Mouse (Mus musculus) MEL (cell line): ENCODE results near the gene Catsper1. TPM values are rescaled to one million over a fixed set of nuclear protein-coding genes. Genes with fewer than 3 reads are reported as not detected.

Source experiments
- DNase-seq: peaks from one replicate; pipeline ENCODE4 v3.0.0; 2011; ENCODE audit warnings: low read depth, low spot score
- H3K27ac ChIP-seq: 2 replicates; pipeline ENCODE4 v1.5.1; 2012; ENCODE audit warnings: low read depth, mild to moderate bottlenecking, control low read depth, low read length, moderate library complexity; ENCODE audit not compliant: control insufficient read depth
- H3K27me3 ChIP-seq, 2 experiments: fragments of 150-350 bp in 1 of 2; sonication (generic) in 1 of 2; 2 replicates each; pipeline ENCODE4 v1.6.1; 2012; ENCODE audit warnings: low read length in 2 of 2, mild to moderate bottlenecking in 2 of 2, improper control_type of control experiment in 1 of 2, moderate library complexity in 1 of 2; ENCODE audit not compliant: insufficient read depth in 2 of 2, control insufficient read depth in 1 of 2
- H3K36me3 ChIP-seq, 2 experiments: 2 replicates each; pipeline ENCODE4 v1.6.1; 2012 to 2014; ENCODE audit warnings: low read length in 2 of 2, improper control_type of control experiment in 1 of 2, inconsistent platforms in 1 of 2, mild to moderate bottlenecking in 1 of 2; ENCODE audit not compliant: insufficient read depth in 2 of 2, control insufficient read depth in 1 of 2
- H3K4me1 ChIP-seq, 2 experiments: fragments of 150-350 bp in 1 of 2; sonication (generic) in 1 of 2; 2 replicates each; pipeline ENCODE4 v1.6.1; 2012; ENCODE audit warnings: low read length in 2 of 2, improper control_type of control experiment in 1 of 2, mild to moderate bottlenecking in 1 of 2; ENCODE audit not compliant: insufficient read depth in 2 of 2, control insufficient read depth in 1 of 2
- H3K4me3 ChIP-seq, 2 experiments: fragments of 150-350 bp in 1 of 2; sonication (generic) in 1 of 2; 2 replicates each; pipeline ENCODE4 v1.5.1; 2012; ENCODE audit warnings: low read depth in 2 of 2, low read length in 2 of 2, mild to moderate bottlenecking in 2 of 2, moderate library complexity in 2 of 2, control low read depth in 1 of 2, improper control_type of control experiment in 1 of 2; ENCODE audit not compliant: control insufficient read depth in 1 of 2, insufficient read depth in 1 of 2
- H3K79me2 ChIP-seq: 2 replicates; pipeline ENCODE4 v1.6.1; 2012; ENCODE audit warnings: mild to moderate bottlenecking, low read length, moderate library complexity; ENCODE audit not compliant: control insufficient read depth, poor library complexity, insufficient read depth
- H3K9ac ChIP-seq: 2 replicates; pipeline ENCODE4 v1.6.1; 2012; ENCODE audit warnings: low read depth, mild to moderate bottlenecking, control low read depth, low read length, moderate library complexity; ENCODE audit not compliant: control insufficient read depth, poor library complexity, severe bottlenecking
- H3K9me3 ChIP-seq: fragments of 150-350 bp; sonication (generic); replicated peaks from 2 replicates; pipeline ENCODE4 v1.6.1; 2012; ENCODE audit warnings: mild to moderate bottlenecking, low read length, improper control_type of control experiment, moderate library complexity; ENCODE audit not compliant: insufficient read depth
- BHLHE40 ChIP-seq: IDR thresholded peaks from 2 replicates; pipeline ENCODE4 v1.6.1; 2012; ENCODE audit warnings: low read depth, mild to moderate bottlenecking, inconsistent platforms, low read length, improper control_type of control experiment, borderline replicate concordance
- CHD1 ChIP-seq: IDR thresholded peaks from 2 replicates; pipeline ENCODE4 v1.6.1; 2012; ENCODE audit warnings: low read depth, mild to moderate bottlenecking, inconsistent platforms, low read length, improper control_type of control experiment
- CHD2 ChIP-seq: IDR thresholded peaks from 2 replicates; pipeline ENCODE4 v1.6.1; 2011; ENCODE audit warnings: low read length, improper control_type of control experiment
- CTCF ChIP-seq, 3 experiments: IDR thresholded peaks in 2 of 3; conservative IDR thresholded peaks in 1 of 3; 2 replicates each; pipeline ENCODE4 v1.5.1; 2011 to 2012; ENCODE audit warnings: low read length in 3 of 3, low read depth in 2 of 3, mild to moderate bottlenecking in 2 of 3, improper control_type of control experiment in 1 of 3, inconsistent platforms in 1 of 3, mixed read lengths in 1 of 3, moderate library complexity in 1 of 3; ENCODE audit not compliant: control insufficient read depth in 1 of 3, insufficient read depth in 1 of 3, poor library complexity in 1 of 3, severe bottlenecking in 1 of 3
- E2F4 ChIP-seq: IDR thresholded peaks from 2 replicates; pipeline ENCODE4 v1.6.1; 2011; ENCODE audit warnings: low read depth, low read length, improper control_type of control experiment, borderline replicate concordance
- EP300 ChIP-seq, 2 experiments: IDR thresholded peaks; 2 replicates each; pipeline ENCODE4 v1.6.1; 2011; ENCODE audit warnings: improper control_type of control experiment in 2 of 2, low read length in 2 of 2, low read depth in 1 of 2, mild to moderate bottlenecking in 1 of 2
- ETS1 ChIP-seq: IDR thresholded peaks from 2 replicates; pipeline ENCODE4 v1.6.1; 2012; ENCODE audit warnings: low read depth, mild to moderate bottlenecking, inconsistent platforms, low read length, improper control_type of control experiment, moderate library complexity
- HCFC1 ChIP-seq: IDR thresholded peaks from 2 replicates; pipeline ENCODE4 v1.6.1; 2012; ENCODE audit warnings: low read depth, mild to moderate bottlenecking, inconsistent platforms, low read length, improper control_type of control experiment, moderate library complexity
- JUND ChIP-seq: IDR thresholded peaks from 2 replicates; pipeline ENCODE4 v1.6.1; 2011; ENCODE audit warnings: low read depth, mild to moderate bottlenecking, improper control_type of control experiment, low read length
- KAT2A ChIP-seq: conservative IDR thresholded peaks from 2 replicates; pipeline ENCODE4 v1.6.1; 2012; ENCODE audit warnings: low read depth, low read length, improper control_type of control experiment, inconsistent platforms
- MAX ChIP-seq: IDR thresholded peaks from 2 replicates; pipeline ENCODE4 v1.6.1; 2011; ENCODE audit warnings: low read length, improper control_type of control experiment
- MAZ ChIP-seq: IDR thresholded peaks from 2 replicates; pipeline ENCODE4 v1.6.1; 2012; ENCODE audit warnings: low read depth, mild to moderate bottlenecking, inconsistent platforms, low read length, improper control_type of control experiment
- MEF2A ChIP-seq: IDR thresholded peaks from 2 replicates; pipeline ENCODE4 v1.6.1; 2014; ENCODE audit warnings: low read depth, mild to moderate bottlenecking, inconsistent platforms, low read length, improper control_type of control experiment; ENCODE audit not compliant: poor library complexity, insufficient replicate concordance, severe bottlenecking; ENCODE audit errors: extremely low read depth
- MXI1 ChIP-seq: IDR thresholded peaks from 2 replicates; pipeline ENCODE4 v1.6.1; 2011; ENCODE audit warnings: mild to moderate bottlenecking, low read depth, low read length, improper control_type of control experiment
- MYB ChIP-seq: IDR thresholded peaks from 2 replicates; pipeline ENCODE4 v1.6.1; 2011; ENCODE audit warnings: mild to moderate bottlenecking, low read depth, low read length, improper control_type of control experiment
- NELFE ChIP-seq: IDR thresholded peaks from 2 replicates; pipeline ENCODE4 v1.6.1; 2011; ENCODE audit warnings: low read depth, low read length, improper control_type of control experiment
- POLR2A ChIP-seq, 2 experiments: IDR thresholded peaks; 2 replicates each; pipeline ENCODE4 v1.6.1; 2011 to 2012; ENCODE audit warnings: low read length in 2 of 2, mild to moderate bottlenecking in 2 of 2, control low read depth in 1 of 2, improper control_type of control experiment in 1 of 2, low read depth in 1 of 2, moderate library complexity in 1 of 2; ENCODE audit not compliant: control insufficient read depth in 1 of 2, insufficient read depth in 1 of 2, poor library complexity in 1 of 2
- POLR2AphosphoS2 ChIP-seq: IDR thresholded peaks from 2 replicates; pipeline ENCODE4 v1.6.1; 2011; ENCODE audit warnings: low read length, improper control_type of control experiment
- POLR2AphosphoS5 ChIP-seq: IDR thresholded peaks from 2 replicates; pipeline ENCODE4 v1.6.1; 2012; ENCODE audit warnings: low read depth, borderline replicate concordance, mild to moderate bottlenecking, inconsistent platforms, low read length, moderate library complexity, mixed read lengths
- RAD21 ChIP-seq: IDR thresholded peaks from 2 replicates; pipeline ENCODE4 v1.6.1; 2011; ENCODE audit warnings: mild to moderate bottlenecking, low read depth, low read length, improper control_type of control experiment
- RCOR1 ChIP-seq: IDR thresholded peaks from 2 replicates; pipeline ENCODE4 v1.6.1; 2012; ENCODE audit warnings: low read depth, mild to moderate bottlenecking, inconsistent platforms, low read length, improper control_type of control experiment
- SIN3A ChIP-seq: IDR thresholded peaks from 2 replicates; pipeline ENCODE4 v1.6.1; 2012; ENCODE audit warnings: low read length, improper control_type of control experiment, inconsistent platforms
- SMC3 ChIP-seq: IDR thresholded peaks from 2 replicates; pipeline ENCODE4 v1.6.1; 2011; ENCODE audit warnings: low read depth, low read length, improper control_type of control experiment
- TAL1 ChIP-seq: IDR thresholded peaks from 2 replicates; pipeline ENCODE4 v1.6.1; 2012; ENCODE audit warnings: mild to moderate bottlenecking, inconsistent platforms, low read length, moderate library complexity, mixed read lengths
- TBP ChIP-seq: IDR thresholded peaks from 2 replicates; pipeline ENCODE4 v1.8.0; 2011; ENCODE audit warnings: low read depth, low read length, improper control_type of control experiment
- TCF12 ChIP-seq: IDR thresholded peaks from 2 replicates; pipeline ENCODE4 v1.6.1; 2014; ENCODE audit warnings: low read depth, mild to moderate bottlenecking, inconsistent platforms, low read length, improper control_type of control experiment, moderate library complexity
- UBTF ChIP-seq: IDR thresholded peaks from 2 replicates; pipeline ENCODE4 v1.6.1; 2012; ENCODE audit warnings: low read depth, mild to moderate bottlenecking, inconsistent platforms, low read length, improper control_type of control experiment, moderate library complexity, borderline replicate concordance; ENCODE audit not compliant: insufficient read depth
- USF1 ChIP-seq: IDR thresholded peaks from 2 replicates; pipeline ENCODE4 v1.6.1; 2014; ENCODE audit warnings: low read depth, mild to moderate bottlenecking, inconsistent platforms, low read length, improper control_type of control experiment, moderate library complexity
- USF2 ChIP-seq, 2 experiments: IDR thresholded peaks; 2 replicates each; pipeline ENCODE4 v1.6.1; 2011 to 2012; ENCODE audit warnings: improper control_type of control experiment in 2 of 2, low read length in 2 of 2, borderline replicate concordance in 1 of 2, inconsistent platforms in 1 of 2, low read depth in 1 of 2, mild to moderate bottlenecking in 1 of 2; ENCODE audit not compliant: insufficient read depth in 1 of 2
- ZC3H11A ChIP-seq: IDR thresholded peaks from 2 replicates; pipeline ENCODE4 v1.6.1; 2012; ENCODE audit warnings: low read depth, mild to moderate bottlenecking, inconsistent platforms, low read length, improper control_type of control experiment
- ZKSCAN1 ChIP-seq: IDR thresholded peaks from 2 replicates; pipeline ENCODE4 v1.6.1; 2012; ENCODE audit warnings: low read depth, mild to moderate bottlenecking, inconsistent platforms, low read length, improper control_type of control experiment, moderate library complexity
- ZNF384 ChIP-seq: IDR thresholded peaks from 2 replicates; pipeline ENCODE4 v1.6.1; 2012; ENCODE audit warnings: low read depth, mild to moderate bottlenecking, inconsistent platforms, low read length, improper control_type of control experiment
- polyA plus RNA-seq, 2 experiments: library from polyadenylated mRNA; stranded (reverse) in 1 of 2; unstranded in 1 of 2; fragments of >175 nt in 1 of 2; fragments of >200 nt in 1 of 2; gene quantifications; 2 replicates each; pipeline versions ENCODE4 v1.2.1 to v1.2.4; 2012; ENCODE audit warnings: low replicate concordance in 2 of 2, low read depth in 1 of 2; ENCODE audit not compliant: insufficient read length in 2 of 2, insufficient read depth in 1 of 2, missing spikeins in 1 of 2
- total RNA-seq: library from RNA; depleted of rRNA; stranded (reverse); fragments of 300-350 nt; gene quantifications from 2 replicates; pipeline ENCODE4 v1.2.3, GENCODE M21; 2012

The Catsper1 gene
- total and polyA plus RNA-seq, 3 experiments = not detected

DNA sequence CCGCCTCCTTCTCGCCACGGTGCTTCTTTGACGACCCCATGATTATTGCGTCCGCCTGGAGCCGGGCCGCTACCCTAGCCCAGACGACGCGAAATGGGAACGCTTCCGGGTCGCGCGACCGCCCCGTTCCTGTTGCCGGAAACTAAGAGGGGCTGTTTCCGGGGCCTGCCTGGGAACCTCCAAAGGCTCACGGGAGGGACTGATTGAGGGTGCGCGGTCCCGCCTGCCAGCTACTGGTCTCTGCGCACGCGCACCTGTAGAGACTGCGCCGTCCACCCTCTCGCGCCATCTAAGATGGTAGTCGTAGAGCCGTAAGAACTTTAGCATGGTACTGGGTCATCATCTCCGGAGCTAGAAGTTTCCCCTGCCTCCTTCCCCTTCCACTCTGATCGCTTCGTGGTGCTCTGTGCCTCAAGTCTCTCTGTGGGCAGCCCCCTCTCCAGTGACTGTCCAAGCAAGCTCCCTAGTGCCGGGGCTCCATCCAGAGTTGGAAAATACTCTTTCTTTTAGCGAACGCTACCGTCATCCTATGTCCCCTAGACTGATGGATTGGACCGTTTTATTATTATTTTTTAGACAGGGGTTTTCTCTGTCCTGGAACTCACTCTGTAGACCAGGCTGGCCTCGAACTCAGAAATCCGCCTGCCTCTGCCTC, 53.2 kb downstream of the Catsper1 start, which contains the start of gene Sart1 (continued):
- TF ChIP-seq CTCF (IDR thresholded peaks at IDR 0.05 in 2 of 3, conservative IDR thresholded peaks at IDR 0.05 in 1 of 3; ENCODE audit: control insufficient read depth in 1 of 3, insufficient read depth in 1 of 3, low read depth in 2 of 3, low read length in 3 of 3, poor library complexity in 1 of 3, severe bottlenecking in 1 of 3) (no peak), ZNF384 (no peak), POLR2A (IDR thresholded peaks at IDR 0.05; ENCODE audit: control insufficient read depth in 1 of 2, insufficient read depth in 1 of 2, low read depth in 1 of 2, low read length in 2 of 2, poor library complexity in 1 of 2) (peak; percentile 92 to 94)

GRCm38 (mm10) chr19:5389647-5390046, 54.1 kb downstream of the Catsper1 start:
- H3K4me1 ChIP-seq = peaks cover 3 to 26% of the 10 kb centered on the region in 2 experiments; a peak in 3 of 4 replicates
- TF ChIP-seq USF1 = no peak
- no peak for TF ChIP-seq CHD1
- no peak for TF ChIP-seq ZNF384
- no peak for TF ChIP-seq UBTF
- peak; percentile 78; the same call in 1 of the 2 replicates for TF ChIP-seq MXI1
- peak; percentile 54; the same call in 1 of the 2 replicates for TF ChIP-seq TCF12
- peak; percentile 82 for TF ChIP-seq CHD2
- TF ChIP-seq EP300 (IDR thresholded peaks at IDR 0.05; ENCODE audit: low read depth in 1 of 2, low read length in 2 of 2) = peak; percentile 48 to 80
- TF ChIP-seq ZC3H11A = no peak
- TF ChIP-seq MYB = peak; percentile 34; the same call in 1 of the 2 replicates
- peak; percentile 79 for TF ChIP-seq HCFC1
- TF ChIP-seq JUND = 0 out of 2 replicates have a peak, but pooled peaks have one; percentile 13
- peak; percentile 41; the same call in 1 of the 2 replicates for TF ChIP-seq TAL1
- TF ChIP-seq USF2 (IDR thresholded peaks at IDR 0.05; ENCODE audit: borderline replicate concordance in 1 of 2, insufficient read depth in 1 of 2, low read depth in 1 of 2, low read length in 2 of 2) = no peak
- TF ChIP-seq MAX = peak; percentile 86
- TF ChIP-seq KAT2A = peak; percentile 54; the same call in 1 of the 2 replicates
- peak; percentile 88 for TF ChIP-seq NELFE
- TF ChIP-seq SMC3 = no peak
- no peak for TF ChIP-seq ZKSCAN1
- 0 out of 2 replicates have a peak, but pooled peaks have one; percentile 8 for TF ChIP-seq RCOR1
- TF ChIP-seq RAD21 = no peak
- no peak for TF ChIP-seq CTCF (IDR thresholded peaks at IDR 0.05 in 2 of 3, conservative IDR thresholded peaks at IDR 0.05 in 1 of 3; ENCODE audit: control insufficient read depth in 1 of 3, insufficient read depth in 1 of 3, low read depth in 2 of 3, low read length in 3 of 3, poor library complexity in 1 of 3, severe bottlenecking in 1 of 3)
- peak; percentile 72; the same call in 1 of the 2 replicates for TF ChIP-seq MAZ
- peak; percentile 71 for TF ChIP-seq ETS1
- TF ChIP-seq SIN3A = peak; percentile 93
- 0 out of 2 replicates have a peak, but pooled peaks have one; percentile 34 for TF ChIP-seq BHLHE40
- TF ChIP-seq MEF2A = no peak
- TF ChIP-seq E2F4 = 0 out of 2 replicates have a peak, but pooled peaks have one; percentile 35
- peak; percentile 75; the same call in 1 of the 2 replicates for TF ChIP-seq POLR2AphosphoS2
- TF ChIP-seq TBP = peak; percentile 75
- TF ChIP-seq POLR2A (IDR thresholded peaks at IDR 0.05; ENCODE audit: control insufficient read depth in 1 of 2, insufficient read depth in 1 of 2, low read depth in 1 of 2, low read length in 2 of 2, poor library complexity in 1 of 2) = peak; percentile 55 to 83
- TF ChIP-seq POLR2AphosphoS5 = no peak

More at GRCm38 (mm10) chr19:5389647-5390046, 54.1 kb downstream of the Catsper1 start:
- H3K36me3 ChIP-seq = peaks cover 0 to 13% of the 10 kb centered on the region in 2 experiments; a peak in 2 of 4 replicates
- H3K27ac ChIP-seq = peak overlapping the region; percentile 98
- no peaks in the 10 kb centered on the region for H3K27me3 ChIP-seq
- H3K79me2 ChIP-seq = peaks cover 39% of the 10 kb centered on the region
- peak overlapping the region; percentile 70 to 81 for H3K4me3 ChIP-seq
- peak overlapping the region; percentile 94 for H3K9ac ChIP-seq
- no peaks in the 10 kb centered on the region for H3K9me3 ChIP-seq
- peak; percentile 90 for DNase-seq
